Mouse (Mus musculus) cerebellum, adult 9-10 months (tissue): ENCODE data around the gene Dtx1.

Source experiments
- DNase-seq: peaks from one replicate; pipeline ENCODE4 v3.0.0; 2022

Gene Dtx1

DNA sequence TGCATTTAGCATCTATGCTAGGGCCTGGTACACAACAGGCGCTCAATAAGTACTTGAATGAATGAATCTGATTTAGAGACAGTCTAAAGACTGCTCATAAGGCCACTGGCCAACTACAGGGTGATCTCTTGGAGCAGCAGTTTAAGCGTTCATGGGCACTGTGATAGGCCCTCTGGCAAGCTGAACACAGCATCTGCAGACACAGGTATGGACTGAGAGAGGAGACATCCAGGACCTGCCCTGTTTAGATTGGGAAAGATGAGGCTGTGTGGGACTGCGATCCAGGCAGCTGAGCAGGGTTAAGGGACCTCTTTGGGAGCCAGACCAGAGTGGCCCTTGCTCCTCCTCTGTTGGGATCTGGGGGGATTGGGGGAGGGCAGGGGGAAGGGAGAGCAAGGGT lies at the start of gene Dtx1:
TSS of gene Dtx1 (minus strand) at position 101 of the 400 bp plus-strand sequence.
- no peak for DNase-seq

DNA sequence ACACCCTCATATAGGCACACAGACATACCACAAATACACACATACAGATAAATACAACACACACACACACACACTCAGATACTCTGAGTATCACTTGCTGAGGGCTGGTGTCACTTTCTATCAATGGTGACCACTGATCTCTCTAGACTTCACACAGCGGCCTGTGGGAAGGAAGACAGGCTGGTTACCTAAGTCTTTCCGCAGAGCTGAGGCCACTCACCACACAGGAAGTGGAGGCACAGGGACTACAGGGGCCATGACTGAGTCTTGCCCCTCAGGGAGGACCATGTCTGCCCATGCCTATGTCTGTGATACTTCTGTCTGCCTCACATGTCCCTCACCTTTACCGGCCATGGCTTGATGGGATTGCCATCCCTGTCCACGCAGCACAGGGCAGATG lies 42.5 kb upstream of the Dtx1 start:
- DNase-seq: no peak

DNA sequence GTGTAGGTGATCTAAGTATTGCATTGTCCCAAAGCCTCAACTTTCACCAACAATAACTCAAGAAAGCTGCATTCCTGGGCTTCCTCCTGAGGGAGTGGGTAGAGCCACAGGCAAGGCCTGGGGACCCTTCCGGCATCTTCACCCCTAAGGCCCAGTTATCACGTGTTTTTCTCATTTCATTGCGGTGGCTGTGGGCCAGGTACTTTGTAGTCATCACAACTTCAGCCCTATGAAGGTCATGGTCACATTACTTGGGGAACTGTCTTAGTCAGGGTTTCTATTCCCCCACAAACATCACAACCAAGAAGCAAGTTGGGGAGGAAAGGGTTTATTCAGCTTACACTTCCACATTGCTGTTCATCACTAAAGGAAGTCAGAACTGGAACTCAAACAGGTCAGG lies 41.1 kb upstream of the Dtx1 start:
- no peak for DNase-seq

DNA sequence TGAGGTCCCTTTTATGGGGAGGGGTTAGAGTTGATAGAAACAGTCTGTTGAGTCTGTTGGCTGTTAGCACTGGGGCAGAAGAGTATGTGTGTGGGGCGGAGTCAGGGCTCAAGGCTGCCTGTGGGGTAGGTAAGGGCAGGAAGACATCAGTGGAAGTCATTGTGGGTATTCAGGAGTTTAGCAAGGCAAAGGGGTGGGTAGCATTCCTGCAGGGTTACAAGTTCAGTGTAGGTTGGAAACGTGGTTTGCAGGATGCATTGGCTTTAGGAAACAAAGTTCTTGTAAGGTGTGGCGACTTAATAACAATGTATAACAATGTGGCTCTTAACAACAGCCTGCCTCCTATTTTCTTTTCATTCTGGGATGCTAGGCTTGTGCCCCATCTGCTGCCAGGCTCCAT lies 39.5 kb upstream of the Dtx1 start:
- no peak for DNase-seq

DNA sequence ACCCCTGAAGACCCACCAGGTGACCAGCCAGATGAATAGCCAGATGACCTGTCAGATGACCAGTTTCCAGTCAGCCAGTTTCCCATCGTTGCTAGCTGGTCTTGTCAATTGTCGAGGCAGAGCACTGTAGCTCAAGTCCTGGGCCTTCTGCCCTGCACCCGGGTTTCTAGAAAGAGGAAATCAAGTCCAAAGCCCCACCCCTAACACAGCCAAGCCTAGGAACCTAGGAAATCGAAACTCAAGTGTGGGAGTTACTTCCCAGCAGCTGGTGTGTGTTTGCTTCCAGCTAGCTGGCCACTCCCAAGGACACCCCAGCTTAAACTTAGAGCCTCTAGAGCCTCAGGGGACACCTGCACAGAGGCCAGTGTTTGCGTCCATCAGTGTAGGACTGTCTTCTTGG lies 38.0 kb upstream of the Dtx1 start, which contains the start of gene Oas2:
TSS of gene Oas2 (minus strand) at position 166 of the 400 bp plus-strand sequence.
- no peak for DNase-seq

DNA sequence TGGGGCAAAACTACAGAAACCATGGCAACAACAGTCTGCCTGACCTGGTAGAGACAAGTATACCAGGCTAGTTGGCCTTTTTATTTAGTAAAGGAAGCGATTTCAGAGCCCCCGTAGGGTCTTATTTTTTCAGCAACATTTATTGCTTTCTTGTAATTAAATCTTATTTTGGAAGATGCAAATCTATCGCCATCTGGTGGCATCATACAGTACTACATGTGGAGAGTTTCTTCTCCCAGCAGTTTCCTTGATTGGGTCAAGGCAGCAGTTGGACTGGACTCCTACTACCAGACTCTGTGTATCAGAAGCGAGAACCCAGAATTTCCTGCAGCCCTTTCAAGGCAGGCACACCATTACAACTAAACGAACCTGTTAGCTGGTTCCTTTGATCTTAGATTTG lies 34.7 kb upstream of the Dtx1 start:
- DNase-seq: peak; percentile 76

DNA sequence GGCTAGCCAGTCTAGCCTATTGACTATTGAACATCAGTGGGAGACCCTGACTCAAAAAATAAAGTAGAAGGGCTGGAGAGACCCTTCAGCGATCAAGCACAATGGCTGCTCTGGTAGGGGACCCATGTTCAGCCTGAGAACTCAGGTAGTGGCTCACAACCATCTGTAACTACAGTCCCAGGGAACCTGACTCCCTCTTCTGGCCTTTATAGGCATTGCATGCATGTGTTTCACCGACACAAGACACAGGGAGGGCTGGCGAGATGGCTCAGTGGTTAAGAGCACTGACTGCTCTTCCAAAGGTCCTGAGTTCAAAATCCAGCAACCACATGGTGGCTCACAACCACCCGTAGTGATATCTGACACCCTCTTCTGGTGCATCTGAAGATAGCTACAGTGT lies 30.4 kb upstream of the Dtx1 start:
- DNase-seq: peak; percentile 45

DNA sequence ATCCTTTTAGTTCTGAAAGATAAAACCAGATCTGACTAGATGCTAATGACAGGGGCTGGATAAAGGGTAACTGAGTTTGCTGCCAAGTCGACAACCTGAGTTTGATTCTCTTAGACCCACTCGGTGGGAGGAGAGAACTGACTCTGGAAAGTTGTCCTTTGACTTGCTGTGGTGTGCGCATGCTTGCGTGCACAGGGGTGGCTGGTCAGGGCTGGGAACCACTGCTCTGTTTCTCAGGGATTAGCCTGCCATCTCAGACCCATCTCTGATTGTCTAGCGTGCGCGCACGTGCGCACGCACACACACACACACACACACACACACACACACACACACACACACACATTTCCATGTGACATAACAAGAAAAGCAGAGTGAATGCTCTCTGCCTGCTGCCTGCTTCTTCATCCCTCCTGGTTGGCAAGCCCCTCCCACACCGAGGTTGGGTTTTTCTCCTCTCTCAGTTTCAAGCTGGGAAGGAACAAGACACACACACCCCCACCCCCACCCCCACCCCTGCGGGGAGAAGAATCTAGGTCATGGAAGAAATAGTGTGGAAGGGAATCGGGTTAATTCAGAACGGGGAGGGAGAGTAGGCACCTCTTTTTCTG lies 22.8 kb upstream of the Dtx1 start:
- no peak for DNase-seq

DNA sequence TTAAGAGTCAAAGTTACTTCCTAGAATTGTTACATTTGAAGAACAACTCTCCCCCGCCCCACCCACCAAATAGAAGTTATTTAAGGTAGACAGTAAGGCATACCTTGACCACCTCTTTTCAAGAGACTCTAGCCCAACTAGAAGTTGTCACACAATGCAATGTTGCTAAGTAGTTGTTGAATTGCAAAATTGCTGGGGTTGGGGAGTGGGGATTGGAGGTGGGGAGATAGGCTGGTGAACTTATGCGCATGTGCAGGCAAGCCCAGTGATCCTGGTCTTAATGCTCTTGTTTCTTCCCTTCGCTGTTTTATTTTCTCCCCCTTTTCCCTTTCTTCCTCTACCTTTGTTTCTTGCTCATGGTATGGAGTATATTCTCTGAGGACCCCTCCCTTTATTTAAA lies 22.0 kb upstream of the Dtx1 start:
- DNase-seq: no peak

DNA sequence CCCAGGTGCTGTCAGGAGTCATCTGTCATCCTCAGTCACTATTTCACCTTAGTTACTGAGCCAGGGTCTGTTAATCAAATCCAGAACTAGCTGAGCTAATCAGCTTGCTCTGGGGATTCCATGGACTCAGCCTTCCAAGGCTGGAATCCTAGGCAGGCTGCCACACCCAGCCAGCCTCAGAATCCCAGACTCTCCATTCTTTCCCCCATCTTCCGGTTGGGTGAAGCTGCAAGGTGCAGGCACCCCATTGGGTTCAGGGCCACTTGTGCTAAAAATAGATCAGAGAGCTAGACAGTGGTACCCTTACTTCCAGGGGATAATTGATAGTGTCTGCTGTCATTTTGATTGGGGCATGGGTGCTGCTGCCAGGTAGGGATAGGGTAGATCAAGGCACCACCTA lies 21.0 kb upstream of the Dtx1 start:
- DNase-seq: no peak

DNA sequence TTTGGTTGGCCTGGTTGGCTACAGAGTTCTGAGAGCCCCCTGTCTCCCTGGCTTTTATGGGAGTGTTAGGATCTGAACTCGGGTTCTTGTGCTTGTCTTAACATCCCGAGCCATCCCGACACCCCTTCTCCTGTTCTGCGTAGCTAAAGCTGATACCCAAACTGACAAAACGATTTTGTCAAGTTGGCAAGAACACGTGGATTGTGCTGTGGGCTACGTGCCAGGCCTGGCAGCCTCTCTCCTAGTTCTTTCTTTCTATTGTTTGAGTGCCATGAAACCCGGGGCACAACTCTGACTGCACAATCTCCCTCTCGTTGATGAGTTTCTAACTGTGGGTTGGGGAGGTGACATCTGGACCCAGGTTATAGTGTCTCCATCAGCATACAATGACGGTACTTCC lies 17.6 kb upstream of the Dtx1 start:
- no peak for DNase-seq

DNA sequence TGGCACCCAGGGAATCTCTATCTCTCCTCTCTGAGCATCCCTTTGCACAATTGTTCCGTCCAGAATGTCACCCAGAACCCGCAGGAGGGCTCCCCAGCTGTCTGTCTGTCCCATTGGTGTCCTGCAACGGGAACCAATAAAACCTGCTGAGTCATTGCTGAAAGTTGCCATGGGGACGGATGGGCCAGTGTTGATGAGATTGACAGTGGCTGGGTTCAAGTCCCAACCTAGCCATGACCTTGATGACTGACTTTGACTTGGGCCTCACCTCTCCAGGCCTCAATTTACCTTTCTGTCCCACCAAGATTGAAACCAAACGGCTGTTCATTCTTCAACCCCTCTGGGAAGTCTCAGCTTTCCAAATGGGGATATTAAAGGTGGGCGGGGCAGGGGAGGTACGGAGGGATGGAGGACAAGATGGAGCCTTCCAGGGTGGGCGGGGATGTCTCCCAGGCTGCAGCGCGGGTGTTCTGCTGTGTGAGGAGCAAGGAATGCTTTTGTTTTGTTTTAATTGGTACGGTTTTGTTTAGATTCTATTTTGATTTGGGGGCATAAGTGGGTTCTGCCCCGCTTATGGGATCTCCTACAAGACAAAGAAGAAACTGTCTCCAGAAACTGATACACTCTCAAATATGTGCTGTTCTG lies 14.2 kb upstream of the Dtx1 start:
- no peak for DNase-seq

DNA sequence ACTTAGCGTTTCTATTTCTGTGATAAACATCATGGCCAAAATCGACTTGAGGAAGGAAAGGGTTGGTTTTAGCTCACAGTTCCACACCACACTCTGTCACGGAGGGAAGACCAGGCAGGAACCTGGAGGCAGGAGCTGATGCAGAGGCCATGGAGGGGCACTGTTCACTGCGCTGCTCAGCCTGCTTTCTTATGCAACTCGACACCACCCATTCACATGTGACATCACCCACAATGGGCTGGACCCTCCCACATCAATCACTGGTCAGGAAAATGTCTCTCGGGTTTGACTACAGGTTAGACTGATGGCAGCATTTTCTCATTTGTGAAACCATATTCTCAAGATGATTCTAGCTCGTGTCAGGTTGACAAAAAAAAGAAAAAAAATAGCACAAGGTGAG lies 9.3 kb upstream of the Dtx1 start:
- DNase-seq: no peak

DNA sequence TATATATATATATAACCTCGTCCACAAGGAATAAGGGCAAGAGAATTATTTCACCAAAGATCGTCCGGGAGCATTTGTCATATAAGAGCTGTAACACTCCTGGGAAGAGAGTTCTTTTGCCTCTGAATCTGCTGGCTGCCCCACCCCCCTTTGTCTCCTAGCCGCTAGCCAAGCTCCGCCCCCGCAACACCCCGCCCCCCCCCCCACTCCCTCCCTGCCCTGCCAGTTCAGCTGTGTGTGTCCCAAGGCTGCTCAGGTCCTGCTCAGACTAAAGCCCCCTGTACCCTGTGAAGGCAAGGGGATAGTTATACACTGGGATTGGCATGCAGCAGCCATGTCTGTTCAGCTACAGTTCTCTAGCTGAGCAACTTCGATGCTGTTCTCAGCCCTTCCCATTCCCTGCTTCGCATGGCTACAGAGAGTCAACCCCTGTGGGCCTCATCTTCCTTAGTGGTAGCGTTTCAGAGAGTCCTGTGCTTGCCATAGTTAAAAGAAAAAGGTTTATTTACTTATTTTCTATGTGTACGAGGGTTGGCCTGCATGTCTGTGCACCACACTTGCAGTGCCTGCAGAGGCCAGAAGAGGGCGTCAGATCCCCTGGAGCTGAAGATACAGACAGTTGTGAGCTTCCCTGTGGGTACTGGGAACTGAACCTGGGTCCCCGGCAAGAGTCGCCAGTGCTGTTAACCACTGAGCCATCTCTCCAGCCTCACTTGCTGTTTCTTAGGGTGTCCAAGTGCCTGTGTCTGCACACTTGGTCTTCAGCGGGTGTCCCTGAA lies 7.1 kb upstream of the Dtx1 start:
- DNase-seq: no peak

DNA sequence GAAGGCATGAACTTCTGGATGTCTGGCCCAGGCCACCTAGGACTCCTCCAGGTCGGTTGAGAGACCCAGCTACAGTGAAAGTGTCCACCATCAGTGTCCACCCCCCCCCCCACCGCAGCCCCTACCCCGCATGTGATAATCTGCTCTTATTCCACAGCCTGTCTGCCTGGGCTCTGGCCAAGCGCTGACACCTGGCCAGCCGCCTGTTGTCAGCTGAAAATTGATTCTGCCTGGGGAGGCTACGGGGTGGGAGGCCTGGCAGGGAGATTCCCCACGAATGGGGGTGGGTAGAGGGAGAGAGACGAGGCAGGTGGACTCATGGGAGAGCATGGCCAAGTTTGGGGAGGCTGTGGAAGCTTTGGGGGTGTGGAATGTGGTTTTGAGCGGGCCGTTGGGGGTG lies 5.4 kb upstream of the Dtx1 start:
- DNase-seq: no peak

DNA sequence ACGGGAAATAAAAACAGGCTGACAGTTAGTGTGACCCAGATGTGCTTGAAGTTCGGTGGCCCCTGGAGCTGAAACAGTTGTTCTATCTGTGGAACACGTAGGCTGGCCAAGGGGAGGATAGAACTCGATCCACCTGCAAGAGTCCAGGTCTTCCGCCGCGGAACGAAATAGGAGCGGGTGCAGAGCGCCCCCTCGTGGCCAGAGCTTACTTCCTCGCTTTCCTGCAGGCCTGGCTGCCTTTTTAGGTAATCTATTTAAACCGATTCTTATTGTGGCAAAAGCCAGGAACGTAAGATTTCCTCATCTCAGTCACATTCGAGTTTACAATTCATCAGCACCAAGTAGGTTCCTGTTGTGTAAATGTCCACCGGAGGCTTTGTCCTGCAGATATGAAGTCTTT lies 2.6 kb upstream of the Dtx1 start:
- peak; percentile 86 for DNase-seq

DNA sequence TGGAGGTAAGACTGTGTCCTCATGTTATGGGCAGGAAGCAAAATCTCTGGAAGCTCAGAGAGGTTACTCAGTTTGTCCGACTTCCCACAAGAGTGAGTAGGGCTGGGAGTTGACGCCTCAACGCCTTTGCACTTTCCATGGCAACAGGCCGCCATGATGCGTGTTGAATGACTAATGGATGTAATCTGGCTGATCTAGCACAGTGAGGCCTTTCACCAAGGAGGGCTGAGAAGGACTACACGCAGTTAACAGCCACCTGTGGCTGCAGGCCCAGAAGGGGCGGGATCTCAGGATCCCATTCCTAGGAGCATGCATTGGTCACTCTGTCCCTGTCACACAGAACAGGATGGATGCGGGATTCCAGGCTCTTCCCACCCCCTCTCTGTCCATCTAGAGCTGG lies 994 bp upstream of the Dtx1 start:
- DNase-seq: peak; percentile 48

DNA sequence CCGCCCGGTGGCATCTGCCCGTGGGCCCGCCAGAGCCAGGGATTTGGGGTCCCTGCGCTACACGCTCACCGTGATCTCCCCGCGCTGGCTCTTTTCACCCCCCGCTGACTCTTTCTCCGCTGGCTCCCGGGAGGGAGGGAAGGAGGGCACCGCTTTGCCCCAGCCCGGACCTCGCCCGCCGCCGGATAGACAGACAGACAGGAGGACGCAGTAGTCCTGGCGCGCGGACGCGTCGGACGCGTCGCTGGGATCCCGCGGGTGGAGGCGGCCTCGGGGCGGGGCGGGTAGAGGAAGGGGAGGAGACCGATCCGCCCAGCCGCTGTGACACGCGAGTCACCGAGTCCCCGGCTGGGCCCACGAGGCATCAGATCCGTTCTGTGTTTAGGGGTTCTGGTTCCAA lies 311 bp downstream of the Dtx1 start:
- DNase-seq: peak; percentile 77

DNA sequence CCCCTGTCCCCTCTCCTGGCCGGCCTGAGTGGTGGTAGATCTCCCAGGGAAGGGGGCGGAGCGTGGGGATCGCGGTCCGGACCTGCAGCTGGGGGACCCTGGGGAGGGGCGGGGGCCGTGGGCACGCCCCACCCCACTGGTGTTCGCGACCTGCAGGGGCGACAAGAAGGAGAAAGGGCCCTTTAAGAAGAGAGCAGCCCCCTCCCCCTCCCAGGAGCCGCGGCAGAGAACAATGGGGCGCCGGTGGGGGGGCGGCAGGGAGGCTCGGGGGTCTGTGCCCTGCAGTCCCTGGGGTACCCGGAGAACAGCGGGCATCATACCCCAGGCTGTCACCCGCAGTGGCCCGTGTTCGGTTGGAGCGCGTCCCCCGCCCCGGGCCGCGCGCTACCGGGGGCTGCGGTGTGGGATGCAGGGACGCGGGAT lies 890 bp downstream of the Dtx1 start:
- DNase-seq: peak; percentile 57

DNA sequence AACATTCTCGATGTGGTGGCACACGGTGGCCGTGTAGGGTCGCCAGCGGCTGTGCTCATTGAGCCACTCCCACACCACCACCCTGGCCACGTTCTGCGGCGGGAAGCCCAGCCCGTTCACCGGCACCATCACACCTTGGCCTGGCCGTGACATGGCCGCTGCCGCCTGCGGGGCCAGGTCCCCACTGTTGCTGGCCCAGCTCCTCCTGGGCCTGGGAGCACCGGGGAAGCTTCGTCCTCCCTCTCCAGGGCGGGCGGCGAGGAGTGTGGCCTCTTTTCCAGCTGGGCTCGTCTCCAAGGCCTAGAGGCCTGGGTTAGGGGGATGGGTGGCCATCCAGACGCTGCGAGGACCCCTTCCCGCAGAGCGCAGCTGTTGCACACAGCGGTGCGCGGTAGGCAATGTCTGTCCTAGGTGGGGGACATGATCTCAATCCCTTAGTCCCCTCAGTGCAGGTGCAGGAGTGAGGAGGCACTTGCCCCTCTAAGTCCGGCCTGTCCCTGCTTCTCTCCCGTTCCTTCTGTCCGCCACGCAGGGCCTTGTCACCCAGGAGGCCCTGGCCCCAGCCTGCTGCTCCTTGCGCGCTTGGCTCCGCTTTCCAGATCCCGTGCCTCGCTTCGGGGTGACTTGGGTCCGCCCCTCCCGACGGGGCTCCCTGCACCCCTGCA lies 1.4 kb downstream of the Dtx1 start:
- DNase-seq: peak; percentile 77

DNA sequence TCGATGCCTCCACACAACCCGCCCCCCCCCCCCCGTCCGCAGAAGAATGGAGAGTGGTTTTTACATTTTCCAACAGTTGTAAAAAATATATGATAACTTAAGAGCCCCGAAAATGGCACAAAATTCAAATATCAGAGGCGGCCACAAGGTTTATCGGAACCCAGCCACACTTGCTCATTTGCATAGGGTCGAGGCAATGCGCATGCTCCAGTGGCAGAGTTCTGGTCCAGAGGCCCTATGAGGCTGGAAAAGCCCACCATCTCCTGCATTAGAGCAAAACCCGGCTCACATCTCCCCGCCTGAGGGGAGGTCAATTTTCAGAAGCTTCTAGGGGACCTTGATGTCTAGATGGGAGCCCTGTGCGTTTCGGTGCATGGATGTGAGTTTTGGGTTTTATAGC lies 4.8 kb downstream of the Dtx1 start:
- DNase-seq: no peak

DNA sequence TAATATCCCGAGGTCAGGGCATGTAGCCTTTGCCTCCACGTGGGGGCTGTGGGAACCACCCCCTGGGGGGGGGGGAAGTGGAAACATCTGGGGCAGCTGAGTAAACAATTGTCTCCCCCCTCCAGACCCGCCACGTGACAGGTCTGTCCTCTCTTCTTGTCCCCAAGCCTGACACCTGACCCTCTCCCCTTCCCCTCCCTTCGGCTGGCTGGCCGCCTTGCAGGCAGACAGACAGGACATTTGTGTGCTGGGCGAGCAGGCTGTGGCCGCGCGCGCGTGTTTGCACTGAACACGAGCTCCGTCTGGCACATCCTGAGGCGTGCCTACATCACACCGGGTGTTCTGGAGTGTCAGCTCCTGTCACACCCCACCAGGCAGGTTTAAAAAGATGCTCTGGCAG lies 5.2 kb downstream of the Dtx1 start:
- DNase-seq: peak; percentile 68

DNA sequence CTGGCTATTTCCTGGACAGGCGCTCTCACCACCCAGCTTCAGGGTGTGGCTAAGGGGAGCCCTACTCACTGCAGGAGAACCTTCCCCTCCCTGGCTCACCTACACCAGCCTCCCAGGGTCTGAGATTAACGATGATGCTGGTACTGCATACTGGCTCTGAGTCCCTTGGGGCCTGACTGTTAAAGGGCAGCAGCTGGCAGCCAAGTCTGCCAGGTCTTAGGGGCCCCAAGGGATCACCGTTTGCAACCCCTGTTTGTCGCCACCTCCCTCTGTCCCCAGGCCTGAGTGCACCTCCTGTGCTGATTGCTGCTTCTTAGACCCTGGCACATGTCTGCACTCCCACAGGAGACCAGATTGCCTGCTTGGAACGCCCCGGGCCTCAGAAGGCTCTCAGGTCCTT lies 7.3 kb downstream of the Dtx1 start:
- DNase-seq: no peak

DNA sequence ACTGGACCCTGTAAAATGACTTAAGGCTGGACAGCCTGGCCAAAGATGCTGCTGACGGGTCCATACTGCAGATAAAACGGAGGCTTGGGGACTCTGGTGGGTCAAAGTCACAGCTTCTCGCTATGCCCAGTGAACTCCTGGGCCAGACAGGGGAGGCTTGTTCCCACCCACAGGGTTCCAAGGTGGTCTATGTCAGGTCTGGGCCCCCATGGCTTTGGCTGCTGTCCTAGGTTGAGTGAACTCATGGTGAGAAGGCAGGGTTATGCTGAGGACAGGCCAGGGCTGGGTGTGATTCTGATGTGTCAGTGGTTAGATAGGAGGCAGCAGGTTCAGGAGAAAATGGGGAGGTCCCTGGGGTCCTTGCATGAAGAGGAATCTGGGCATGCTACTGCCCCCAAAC lies 8.1 kb downstream of the Dtx1 start:
- peak; percentile 50 for DNase-seq
